Mouse (Mus musculus) embryonic facial prominence, embryonic 11.5 days (tissue): Measurements from ENCODE around the gene Lsp1. TPM values are rescaled to one million over a fixed set of nuclear protein-coding genes. Genes with fewer than 3 reads are reported as not detected.

Experiments
- ATAC-seq: fragments of 200-750 bp; cut with Nextera tagmentation; replicated peaks from 2 replicates; pipeline ENCODE4 v1.8.0; 2017; ENCODE audit warnings: low read depth; ENCODE audit not compliant: insufficient number of reproducible peaks, low FRiP score, low TSS enrichment
- DNase-seq: peaks from one replicate; pipeline ENCODE4 v3.0.0-alpha.2; 2015; ENCODE audit warnings: low spot score
- H3K27ac ChIP-seq: fragments of 300-500 bp; sonication (generic); replicated peaks from 2 replicates; pipeline ENCODE4 v1.5.1; 2014; ENCODE audit warnings: mild to moderate bottlenecking, low read depth, low read length, control low read depth
- H3K27me3 ChIP-seq: fragments of 300-500 bp; sonication (generic); 2 replicates; pipeline ENCODE4 v1.6.1; 2014; ENCODE audit warnings: mild to moderate bottlenecking, low read length, moderate library complexity, mixed read lengths; ENCODE audit not compliant: control insufficient read depth, insufficient read depth
- H3K36me3 ChIP-seq: fragments of 300-500 bp; sonication (generic); replicated peaks from 2 replicates; pipeline ENCODE4 v1.6.1; 2014; ENCODE audit warnings: low read depth, mild to moderate bottlenecking, low read length, moderate library complexity, mixed read lengths; ENCODE audit not compliant: control insufficient read depth, insufficient read depth
- H3K4me1 ChIP-seq: fragments of 300-500 bp; sonication (generic); 2 replicates; pipeline ENCODE4 v1.6.1; 2014; ENCODE audit warnings: low read length, mixed read lengths; ENCODE audit not compliant: control insufficient read depth, insufficient read depth
- H3K4me2 ChIP-seq: fragments of 300-500 bp; sonication (generic); 2 replicates; pipeline ENCODE4 v1.6.1; 2014; ENCODE audit warnings: low read depth, mild to moderate bottlenecking, control low read depth, low read length, moderate library complexity
- H3K4me3 ChIP-seq: fragments of 300-500 bp; sonication (generic); 2 replicates; pipeline ENCODE4 v1.5.1; 2014; ENCODE audit warnings: low read depth, low read length, control low read depth
- H3K9ac ChIP-seq: fragments of 300-500 bp; sonication (generic); replicated peaks from 2 replicates; pipeline ENCODE4 v1.6.1; 2014; ENCODE audit warnings: mild to moderate bottlenecking, control low read depth, low read length
- H3K9me3 ChIP-seq: fragments of 300-500 bp; sonication (generic); replicated peaks from 2 replicates; pipeline ENCODE4 v1.6.1; 2016; ENCODE audit warnings: mild to moderate bottlenecking, low read length, inconsistent platforms, mixed read lengths; ENCODE audit not compliant: control insufficient read depth
- WGBS: fragments of 180-500 bp; shearing (Covaris S2); extraction: QIAGEN DNeasy Blood & Tissue Kit; methylation state at CpG from one replicate; pipeline ENCODE4 v1.1.7; 2014; 5-methylcytosine and 5-hydroxymethylcytosine counted together
- polyA plus RNA-seq: library from polyadenylated mRNA; unstranded; fragments of >200 nt; fragmentation: Nextera tagmentation; extraction: Ambion mirVana; gene quantifications from 2 replicates; pipeline ENCODE4 v1.2.1, GENCODE M21; 2014

Lsp1 gene
- polyA plus RNA-seq, 1 experiment from 2014 or later: 23.3 TPM

- H3K9me3 ChIP-seq: no peaks in the 10 kb centered on the region
- 50% methylated on average over 8 of the region's 8 CpGs for WGBS
- H3K4me2 ChIP-seq: no peak overlapping the region
- DNase-seq (peak; percentile 22), ATAC-seq (no peak)
- H3K9ac ChIP-seq: peak overlapping the region; percentile 46
- H3K4me3 ChIP-seq: no peak overlapping the region
- H3K27ac ChIP-seq: peak overlapping the region; percentile 83
- H3K4me1 ChIP-seq: peaks cover 20% of the 10 kb centered on the region
- H3K36me3 ChIP-seq: no peaks in the 10 kb centered on the region
- no peaks in the 10 kb centered on the region for H3K27me3 ChIP-seq
These were observed 26.1 kb downstream of the Lsp1 start for GRCm38 (mm10) chr7:142486751-142487162.

DNA sequence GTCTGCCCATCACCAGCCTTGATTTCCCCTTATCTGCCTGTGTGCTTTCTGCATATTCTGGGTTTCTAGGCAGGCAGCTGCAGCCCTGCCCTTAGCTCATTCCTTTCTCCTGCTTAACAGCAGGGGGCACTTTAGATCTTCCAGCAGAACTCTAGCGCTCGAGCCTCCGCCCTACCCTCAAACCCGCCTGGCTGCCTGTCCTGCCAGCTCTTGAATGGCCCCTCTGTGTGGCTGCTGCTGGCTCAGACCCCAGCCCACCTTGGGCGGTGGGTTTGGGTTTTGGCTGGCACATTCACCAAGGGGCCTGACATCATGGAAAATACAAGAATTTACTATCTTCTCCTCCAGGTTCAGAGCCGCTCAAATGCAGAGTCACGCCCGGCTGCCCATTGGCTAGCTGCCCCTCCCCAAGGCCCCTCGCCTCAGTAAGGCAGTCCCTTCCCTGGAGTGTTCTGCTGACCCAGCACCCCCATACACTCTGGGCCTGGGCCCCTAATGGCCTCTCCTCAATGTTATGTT is 26.8 kb downstream of the Lsp1 start:
- Histone ChIP-seq H3K27me3 (no peaks in the 10 kb centered on the region), H3K4me1 (peaks cover 13% of the 10 kb centered on the region), H3K4me3 (no peak overlapping the region), H3K36me3 (no peaks in the 10 kb centered on the region), H3K9me3 (no peaks in the 10 kb centered on the region), H3K4me2 (peak overlapping the region; percentile 16; the same call in 1 of the 2 replicates), H3K27ac (peak overlapping the region; percentile 83), H3K9ac (peak overlapping the region; percentile 46)
- ATAC-seq (peak; percentile 25), DNase-seq (peak; percentile 87)
- WGBS: 17% methylated on average over 9 of the region's 9 CpGs

GRCm38 (mm10) chr7:142488053-142488452 is 27.4 kb downstream of the Lsp1 start:
- Histone ChIP-seq H3K36me3 (no peaks in the 10 kb centered on the region), H3K9ac (no peak overlapping the region), H3K4me1 (peaks cover 7% of the 10 kb centered on the region), H3K27me3 (no peaks in the 10 kb centered on the region), H3K27ac (peak overlapping the region; percentile 83), H3K4me2 (no peak overlapping the region), H3K9me3 (no peaks in the 10 kb centered on the region), H3K4me3 (no peak overlapping the region)
- DNase-seq (no peak), ATAC-seq (no peak)
- WGBS: 84% methylated on average over 3 of the region's 3 CpGs

GRCm38 (mm10) chr7:142493535-142493934 is 32.9 kb downstream of the Lsp1 start:
- WGBS: 78% methylated on average over 8 of the region's 8 CpGs
- no peak for ATAC-seq

DNA sequence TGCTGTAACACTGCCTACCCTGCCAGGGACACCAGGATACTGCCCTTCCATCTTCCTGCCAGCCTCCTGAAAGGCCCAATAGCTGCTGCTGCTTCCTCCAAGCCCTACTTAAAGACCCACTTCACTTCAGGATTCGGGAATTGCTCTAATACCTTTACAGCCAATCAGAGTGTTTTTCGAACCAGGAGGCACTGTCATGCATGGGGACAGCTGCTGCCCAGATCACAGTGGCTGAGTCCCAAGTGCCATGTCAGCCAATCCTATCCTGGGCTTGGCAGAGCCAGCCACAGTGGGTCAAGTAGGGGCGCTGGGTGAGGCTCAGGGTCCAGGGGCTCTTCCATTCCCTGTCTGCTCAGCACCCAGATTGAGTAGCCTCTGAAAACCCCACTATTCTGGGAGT is 35.5 kb downstream of the Lsp1 start:
- no peak overlapping the region for H3K27ac ChIP-seq
- no peak overlapping the region for H3K4me2 ChIP-seq
- no peak for ATAC-seq
- no peaks in the 10 kb centered on the region for H3K36me3 ChIP-seq
- no peak overlapping the region for H3K4me3 ChIP-seq
- no peaks in the 10 kb centered on the region for H3K9me3 ChIP-seq
- no peaks in the 10 kb centered on the region for H3K27me3 ChIP-seq
- WGBS: 79% methylated on average over 3 of the region's 3 CpGs
- H3K9ac ChIP-seq: no peak overlapping the region
- no peak for DNase-seq
- no peaks in the 10 kb centered on the region for H3K4me1 ChIP-seq

More at GRCm38 (mm10) chr7:142493535-142493934, 32.9 kb downstream of the Lsp1 start:
- H3K9ac ChIP-seq: no peak overlapping the region
- no peaks in the 10 kb centered on the region; the same call in 1 of the 2 replicates for H3K4me1 ChIP-seq
- no peak for DNase-seq
- H3K9me3 ChIP-seq: no peaks in the 10 kb centered on the region
- H3K27ac ChIP-seq: no peak overlapping the region
- H3K4me2 ChIP-seq: no peak overlapping the region
- no peaks in the 10 kb centered on the region for H3K36me3 ChIP-seq
- no peak overlapping the region for H3K4me3 ChIP-seq
- no peaks in the 10 kb centered on the region for H3K27me3 ChIP-seq

- Histone ChIP-seq H3K4me2 (no peak overlapping the region), H3K4me3 (no peak overlapping the region), H3K9me3 (no peaks in the 10 kb centered on the region), H3K9ac (no peak overlapping the region), H3K4me1 (no peaks in the 10 kb centered on the region), H3K36me3 (no peaks in the 10 kb centered on the region), H3K27me3 (no peaks in the 10 kb centered on the region), H3K27ac (no peak overlapping the region)
- ATAC-seq (no peak), DNase-seq (no peak)
- 78% methylated on average over 5 of the region's 5 CpGs for WGBS
These were observed 36.2 kb downstream of the Lsp1 start for GRCm38 (mm10) chr7:142496800-142497199.

DNA sequence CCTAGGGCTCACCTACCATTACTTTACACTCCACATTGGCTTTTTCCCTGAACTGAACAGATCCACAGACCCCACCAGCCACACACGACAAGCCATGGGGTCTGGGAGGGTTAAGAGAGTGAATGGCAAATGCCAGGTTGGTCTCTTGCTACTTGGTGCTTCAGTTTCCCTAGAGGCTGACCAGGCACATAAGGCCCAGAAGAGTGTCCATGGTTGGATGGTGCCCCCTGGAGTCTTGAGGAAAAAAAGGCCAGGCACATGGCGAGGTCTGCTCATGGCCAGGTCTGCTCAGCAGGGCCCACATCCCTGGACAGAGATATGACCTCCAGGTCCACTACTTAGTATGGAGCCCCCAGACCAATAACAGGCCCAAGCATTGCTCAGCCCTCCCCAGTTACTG is 37.2 kb downstream of the Lsp1 start:
- no peaks in the 10 kb centered on the region for H3K27me3 ChIP-seq
- 90% methylated on average over 2 of the region's 2 CpGs for WGBS
- H3K4me2 ChIP-seq: no peak overlapping the region
- no peak for DNase-seq
- ATAC-seq: no peak
- no peak overlapping the region for H3K4me3 ChIP-seq
- no peaks in the 10 kb centered on the region for H3K9me3 ChIP-seq
- H3K9ac ChIP-seq: no peak overlapping the region
- no peak overlapping the region for H3K27ac ChIP-seq
- no peaks in the 10 kb centered on the region for H3K36me3 ChIP-seq
- H3K4me1 ChIP-seq: no peaks in the 10 kb centered on the region

GRCm38 (mm10) chr7:142498575-142498974 is 38.0 kb downstream of the Lsp1 start, which contains the start of gene Tnnt3:
Tnnt3 (plus strand) TSS chr7:142498836.
- Histone ChIP-seq H3K4me2 (no peak within 1 kb of the TSS), H3K27me3 (no peaks in the 10 kb centered on the region), H3K4me1 (no peaks in the 10 kb centered on the region), H3K9ac (no peak within 1 kb of the TSS), H3K4me3 (no peak within 1 kb of the TSS), H3K36me3 (no peaks in the 10 kb centered on the region), H3K27ac (no peak within 1 kb of the TSS), H3K9me3 (no peaks in the 10 kb centered on the region)
- WGBS: 82% methylated on average over 2 of the region's 2 CpGs
- ATAC-seq: no peak
- no peak for DNase-seq
